Mouse (Mus musculus) brain, adult 2 months (tissue): ENCODE results near the gene Zc3h4.

Experiments used
- DNase-seq: peaks from one replicate; pipeline ENCODE4 v3.0.0; 2011; ENCODE audit warnings: low read depth, low spot score

The Zc3h4 gene

DNA sequence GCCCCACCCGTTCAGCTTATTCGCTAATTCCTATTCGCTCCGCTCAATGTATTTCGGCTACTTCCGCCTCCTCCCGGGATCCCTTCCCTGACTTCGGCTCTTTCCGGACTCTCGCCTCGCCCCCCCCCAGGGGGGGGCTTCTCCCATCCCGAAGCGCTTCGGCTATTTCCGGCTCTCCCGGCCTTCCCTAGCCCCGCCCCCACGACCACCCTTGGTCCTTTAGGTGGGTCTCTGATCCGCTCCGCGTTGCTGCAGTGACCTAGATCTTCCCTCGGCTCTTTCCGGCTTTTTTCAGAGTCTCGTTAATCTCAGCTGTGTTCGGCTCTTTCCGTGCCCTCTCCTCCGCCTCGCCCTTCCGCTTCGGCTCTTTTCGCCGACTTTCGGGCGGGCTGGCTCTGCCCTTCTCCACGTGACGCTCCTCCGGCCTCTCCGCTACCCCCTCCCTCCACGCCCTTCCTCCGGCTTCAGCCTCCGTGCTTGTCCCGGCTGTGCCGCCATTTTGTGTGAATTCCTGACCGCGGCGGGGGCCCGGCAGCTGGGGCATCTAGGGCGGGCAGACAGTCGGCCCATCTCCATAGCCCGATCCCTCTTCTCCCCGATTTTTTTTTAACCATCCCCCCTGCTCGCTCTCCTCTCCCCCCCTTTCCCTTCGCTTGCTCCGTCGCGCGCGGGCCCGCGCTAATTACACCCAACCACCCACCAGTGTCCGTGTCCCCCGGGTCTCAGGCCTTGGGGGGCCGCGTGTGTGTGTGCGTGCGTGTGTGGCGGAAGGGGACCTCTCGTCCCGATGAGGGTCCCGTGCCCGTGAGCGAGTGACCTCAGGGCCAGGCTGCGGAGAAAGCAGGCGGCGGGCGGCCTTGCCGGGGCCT lies 656 bp upstream of the Zc3h4 start:
- DNase-seq = peak; percentile 99

DNA sequence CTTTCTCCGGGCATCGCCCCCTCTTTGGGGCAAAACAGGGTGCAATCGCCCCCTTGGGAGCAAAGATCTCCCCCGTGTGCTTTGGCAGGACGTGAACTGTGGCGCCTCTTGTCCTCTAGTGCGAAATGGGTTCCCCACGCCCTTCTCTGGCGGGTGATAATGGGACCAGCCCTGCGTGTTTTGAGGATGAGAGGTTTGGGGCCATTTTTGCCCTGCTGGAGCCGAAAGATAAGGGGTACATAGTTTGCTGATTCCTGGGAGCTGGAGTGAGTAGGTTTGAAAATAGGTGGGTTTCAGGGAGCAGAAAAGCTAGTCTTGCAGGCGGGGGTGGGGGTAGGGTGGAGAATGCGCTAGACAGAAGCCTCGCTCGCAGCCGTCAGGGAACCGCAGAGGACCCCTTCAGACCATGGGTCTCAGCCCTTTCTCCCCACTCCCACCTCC lies 1.3 kb downstream of the Zc3h4 start:
- DNase-seq = peak; percentile 67

DNA sequence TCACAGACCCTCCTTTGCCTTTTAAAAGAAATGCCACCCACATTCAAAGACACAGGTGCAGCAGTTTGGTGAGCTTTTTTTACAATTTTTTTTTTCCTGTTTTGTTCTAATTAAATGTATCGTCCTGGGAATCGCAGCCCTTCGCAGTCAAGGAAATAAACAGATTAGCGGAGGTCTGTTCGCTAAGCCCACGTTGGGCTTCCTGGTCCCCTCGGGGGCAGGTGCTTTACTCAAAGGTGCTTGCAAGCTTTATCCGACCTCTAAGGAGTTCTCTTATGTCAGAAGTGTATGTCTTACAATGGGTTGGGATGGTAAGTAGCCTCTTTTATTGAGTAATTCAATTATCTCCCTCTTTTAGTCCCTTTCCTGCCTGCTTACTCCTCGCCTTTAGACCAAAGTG lies 1.7 kb downstream of the Zc3h4 start:
- no peak for DNase-seq

- peak; percentile 29 for DNase-seq
Observed at GRCm38 (mm10) chr7:16402968-16403948, 2.5 kb downstream of the Zc3h4 start.

DNA sequence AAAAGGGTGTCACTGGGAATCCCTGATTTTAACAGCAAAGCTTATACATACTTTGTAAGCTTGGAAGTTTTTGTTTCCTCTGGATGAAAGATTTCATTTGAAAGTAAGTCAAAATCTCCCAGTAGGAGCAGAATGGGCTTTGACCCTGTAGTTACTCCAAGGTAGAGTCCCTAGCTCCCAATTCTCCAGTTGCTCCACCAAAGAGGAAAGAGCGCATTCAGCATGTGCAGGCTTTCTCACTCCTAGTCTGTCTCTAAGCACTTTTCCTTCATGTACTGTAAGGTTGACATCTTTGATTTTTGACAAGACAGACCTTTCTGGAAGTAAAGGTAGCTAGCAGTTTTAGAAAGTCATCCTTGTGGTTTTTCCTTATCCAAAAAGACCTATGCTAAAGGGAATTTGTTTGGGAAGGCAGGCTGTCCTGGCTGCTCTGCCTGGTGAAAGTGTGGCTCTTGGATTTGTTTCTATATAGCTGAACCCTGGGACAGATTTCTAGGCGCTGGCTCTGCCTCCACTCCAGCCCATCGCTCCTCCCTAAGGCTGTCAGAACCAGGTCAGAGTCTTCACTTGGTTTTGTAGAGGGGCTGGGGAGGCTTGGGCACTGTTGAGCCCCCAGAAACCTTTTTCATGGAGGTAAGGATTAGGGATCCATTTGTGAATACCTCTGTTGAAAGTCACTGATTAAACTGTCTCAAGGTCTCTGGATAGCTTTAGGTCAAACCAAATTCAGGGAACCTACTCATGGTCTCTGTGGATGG lies 3.8 kb downstream of the Zc3h4 start:
- DNase-seq = peak; percentile 15

- DNase-seq = peak; percentile 61
Observed at GRCm38 (mm10) chr7:16405073-16405455, 4.4 kb downstream of the Zc3h4 start.

GRCm38 (mm10) chr7:16405516-16406351 lies 5.0 kb downstream of the Zc3h4 start:
- DNase-seq = peak; percentile 80

DNA sequence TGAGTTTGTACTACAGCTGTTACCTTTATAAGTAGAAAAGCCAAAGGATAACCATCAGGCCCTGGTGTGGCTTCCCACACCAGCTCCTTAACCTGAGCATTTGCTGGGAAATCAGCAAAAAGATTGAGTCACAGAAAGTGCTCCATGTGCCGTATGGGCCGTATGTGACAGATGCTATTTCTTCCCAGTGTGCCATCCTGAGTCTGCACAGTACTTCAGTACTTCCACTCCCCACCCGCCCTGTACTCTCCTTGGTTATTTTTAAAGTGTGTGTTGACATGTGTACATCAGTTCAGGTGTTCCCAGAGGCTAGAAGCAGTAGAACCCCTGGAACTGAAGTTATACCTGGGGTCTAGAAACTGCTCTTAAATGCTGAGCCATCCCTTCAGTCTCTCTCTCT lies 6.3 kb downstream of the Zc3h4 start:
- DNase-seq = peak; percentile 42

GRCm38 (mm10) chr7:16411100-16411499 lies 10.4 kb downstream of the Zc3h4 start:
- no peak for DNase-seq

GRCm38 (mm10) chr7:16412220-16412896 lies 11.6 kb downstream of the Zc3h4 start:
- DNase-seq = no peak

- no peak for DNase-seq
Observed at GRCm38 (mm10) chr7:16412930-16413329, 12.2 kb downstream of the Zc3h4 start.

GRCm38 (mm10) chr7:16415426-16415825 lies 14.7 kb downstream of the Zc3h4 start:
- no peak for DNase-seq

GRCm38 (mm10) chr7:16417141-16417771 lies 16.5 kb downstream of the Zc3h4 start:
- DNase-seq = peak; percentile 21

- no peak for DNase-seq
Observed at GRCm38 (mm10) chr7:16418713-16419112, 18.0 kb downstream of the Zc3h4 start.

DNA sequence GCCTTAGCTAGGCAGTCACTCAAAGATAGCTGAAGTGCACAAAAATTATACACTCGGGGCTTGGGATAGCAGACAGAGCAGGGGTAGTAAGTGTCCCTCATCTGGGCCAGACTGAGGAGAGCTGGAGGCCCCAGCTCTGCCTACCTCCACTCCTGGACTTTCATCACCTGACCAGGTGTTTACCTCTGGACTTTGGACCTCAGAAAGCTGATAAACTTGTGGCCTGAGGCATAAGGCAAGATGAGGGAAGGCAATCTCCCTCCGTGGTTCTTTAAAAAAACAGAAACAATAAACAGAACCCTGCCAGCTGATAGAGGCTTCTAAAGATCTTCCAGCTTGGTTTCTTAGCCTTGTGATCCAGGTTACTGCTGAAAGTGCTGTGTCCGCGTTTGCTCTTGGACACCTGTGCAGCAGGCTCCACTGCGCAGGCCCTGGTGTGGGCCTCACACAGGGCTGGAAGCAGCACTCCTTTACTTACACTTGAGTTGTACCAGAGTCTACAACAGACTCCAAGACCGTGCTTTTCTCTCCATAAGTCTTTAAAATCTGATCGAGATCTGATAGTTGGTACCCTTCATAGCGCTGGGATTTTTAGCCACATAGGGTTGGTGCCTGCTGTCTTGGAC lies 19.9 kb downstream of the Zc3h4 start:
- no peak for DNase-seq

- DNase-seq = no peak
Observed at GRCm38 (mm10) chr7:16422222-16422856, 21.6 kb downstream of the Zc3h4 start.

- no peak for DNase-seq
Observed at GRCm38 (mm10) chr7:16423731-16424130, 23.0 kb downstream of the Zc3h4 start.

GRCm38 (mm10) chr7:16425721-16426120 lies 25.0 kb downstream of the Zc3h4 start:
- no peak for DNase-seq
